In genomic region chr4:155223594-155224528, GRCm38 (mm10) we compare ENCODE assay signal across 9 mouse cellular contexts. TPM values are rescaled to one million over a fixed set of nuclear protein-coding genes. Genes with fewer than 3 reads are reported as not detected.
DNase-seq lines count a peak whose midpoint lies in the region; ATAC-seq and TF ChIP-seq lines count a peak whose summit lies in the region.
"Had no signal": no experiment of that assay in that cellular context is flagged by ENCODE, and none has a peak within 500 bp of the region (broad histone marks: within the 10 kb centered on the region; RNA-seq: fewer than 3 reads in every experiment).

No protein-coding gene starts in this region.

- H3K9me3 ChIP-seq in heart, embryonic 13.5 days = no peaks in the 10 kb centered on the region
- no peaks in the 10 kb centered on the region for H3K9me3 ChIP-seq in ES-E14 (ENCODE audit: control insufficient read depth, insufficient read depth, low read depth, low read length)
- H3K9me3 ChIP-seq in heart, embryonic 16.5 days (replicated peaks; ENCODE audit: control insufficient read depth, low read length) = no peaks in the 10 kb centered on the region
- H3K9me3 ChIP-seq in midbrain, embryonic 10.5 days (replicated peaks) = no peaks in the 10 kb centered on the region

- peak overlapping the region; percentile 96 for H3K27ac ChIP-seq in heart, embryonic 13.5 days (replicated peaks)
- H3K27ac ChIP-seq in ES-E14 (ENCODE audit: insufficient read depth, low read depth, low read length, poor library complexity, severe bottlenecking) = no peak overlapping the region
- H3K27ac ChIP-seq in heart, embryonic 16.5 days (ENCODE audit: low read length) = peak overlapping the region; percentile 94
- H3K27ac ChIP-seq in midbrain, embryonic 10.5 days (replicated peaks) = peak overlapping the region; percentile 97

- H3K9ac ChIP-seq in heart, embryonic 13.5 days = peak overlapping the region; percentile 88
- peak overlapping the region; percentile 72 for H3K9ac ChIP-seq in ES-E14 (ENCODE audit: insufficient read depth, low read depth, low read length, poor library complexity, severe bottlenecking)
- peak overlapping the region; percentile 87 for H3K9ac ChIP-seq in heart, embryonic 16.5 days (ENCODE audit: low read length)

- 31% methylated on average over 20 of the region's 20 CpGs for WGBS in heart, embryonic 13.5 days
- 33% methylated on average over 20 of the region's 20 CpGs for WGBS in heart, embryonic 16.5 days
- 34% methylated on average over 20 of the region's 20 CpGs for WGBS in midbrain, embryonic 10.5 days

- no peak for DNase-seq in heart, adult 9 months (ENCODE audit: low spot score in 2 of 2)
- no peak for DNase-seq in ES-E14 (ENCODE audit: low read depth, low spot score)
- no peak for DNase-seq in midbrain, embryonic 10.5 days (ENCODE audit: low spot score)
- DNase-seq in urinary bladder, postnatal 10 days (ENCODE audit: low spot score) = no peak
- DNase-seq in thymus, postnatal 4 days = no peak
- no peak for DNase-seq in B cell, adult 2 months

- H3K36me3 ChIP-seq in heart, embryonic 13.5 days = 0 out of 2 replicates have a peak, but pooled peaks cover 2% of the 10 kb centered on the region
- peaks cover 9% of the 10 kb centered on the region; the same call in 1 of the 2 replicates for H3K36me3 ChIP-seq in ES-E14 (ENCODE audit: control insufficient read depth, insufficient read depth, low read length, poor library complexity, severe bottlenecking)
- no peaks in the 10 kb centered on the region for H3K36me3 ChIP-seq in heart, embryonic 16.5 days (ENCODE audit: control insufficient read depth, insufficient read depth)
- H3K36me3 ChIP-seq in midbrain, embryonic 10.5 days = peaks cover 9% of the 10 kb centered on the region; the same call in 1 of the 2 replicates

- H3K4me1 ChIP-seq in heart, embryonic 13.5 days = peaks cover 30% of the 10 kb centered on the region
- H3K4me1 ChIP-seq in ES-E14 (ENCODE audit: control insufficient read depth in 2 of 2, insufficient read depth in 2 of 2, low read length in 2 of 2, poor library complexity in 1 of 2) = peaks cover 11 to 18% of the 10 kb centered on the region in 2 experiments; a peak in 3 of 4 replicates
- peaks cover 20% of the 10 kb centered on the region for H3K4me1 ChIP-seq in heart, embryonic 16.5 days (ENCODE audit: control insufficient read depth, insufficient read depth, low read length)
- peaks cover 45% of the 10 kb centered on the region for H3K4me1 ChIP-seq in midbrain, embryonic 10.5 days

- in situ Hi-C loops in ES-E14 (cut with MboI; ENCODE audit: low sequenced_read_pairs in 2 of 2, unreplicated experiment in 2 of 2) = no loop called here

- H3K27me3 ChIP-seq in heart, embryonic 13.5 days (replicated peaks) = no peaks in the 10 kb centered on the region
- H3K27me3 ChIP-seq in heart, embryonic 16.5 days (ENCODE audit: control insufficient read depth, insufficient read depth, low read length) = no peaks in the 10 kb centered on the region
- no peaks in the 10 kb centered on the region for H3K27me3 ChIP-seq in midbrain, embryonic 10.5 days (ENCODE audit: low read depth, poor library complexity, severe bottlenecking)
- H3K27me3 ChIP-seq: Patski had no signal

- H3K4me3 ChIP-seq in heart, embryonic 13.5 days = peak overlapping the region; percentile 95
- peak overlapping the region; percentile 53 to 75 for H3K4me3 ChIP-seq in ES-E14 (ENCODE audit: insufficient read depth in 1 of 2, low read depth in 1 of 2, low read length in 2 of 2, poor library complexity in 1 of 2, severe bottlenecking in 1 of 2)
- H3K4me3 ChIP-seq in heart, embryonic 16.5 days (ENCODE audit: low read length) = peak overlapping the region; percentile 90
- H3K4me3 ChIP-seq in midbrain, embryonic 10.5 days = peak overlapping the region; percentile 98

- peak overlapping the region; percentile 77 for H3K4me2 ChIP-seq in heart, embryonic 13.5 days
- peak overlapping the region; percentile 81 for H3K4me2 ChIP-seq in heart, embryonic 16.5 days (ENCODE audit: low read depth, low read length)

- ATAC-seq in heart, embryonic 13.5 days (ENCODE audit: extremely low read depth, insufficient number of reproducible peaks, low FRiP score, low TSS enrichment) = no peak
- ATAC-seq in heart, embryonic 16.5 days (replicated peaks; ENCODE audit: extremely low read depth, insufficient read depth, low FRiP score) = no peak

TF ChIP-seq in ES-E14, 5 proteins besides CTCF, POLR2A, EP300 and RAD21:
- no peak for TF ChIP-seq CHD2 (IDR thresholded peaks at IDR 0.05; ENCODE audit: low read depth, low read length)

RNA-seq across cellular contexts. Expression of gene Ski, which starts 1.5 kb away (rescaled TPM):
- polyA plus RNA-seq in heart, embryonic 13.5 days (2015; fragmentation: Nextera tagmentation; extraction: Ambion mirVana) = 10.1 and 10.2 TPM in 2 replicates
- 30.2 and 38.0 TPM in 2 replicates for total RNA-seq in ES-E14 (2012; rRNA removed)
- 12.1 and 12.3 TPM in 2 replicates for polyA plus RNA-seq in heart, embryonic 16.5 days (2015; fragmentation: Nextera tagmentation; extraction: Ambion mirVana)
- polyA plus RNA-seq in midbrain, embryonic 10.5 days (2016; fragmentation: Nextera tagmentation; extraction: Ambion mirVana) = 8.9 and 10.1 TPM in 2 replicates

RNA-seq across cellular contexts. Expression of gene Faap20, which starts 25.7 kb away (rescaled TPM):
- 63.2 and 71.1 TPM in 2 replicates for polyA plus RNA-seq in heart, embryonic 13.5 days (2015; fragmentation: Nextera tagmentation; extraction: Ambion mirVana)
- 16.4 and 17.8 TPM in 2 replicates for total RNA-seq in ES-E14 (2012; rRNA removed)
- polyA plus RNA-seq in heart, embryonic 16.5 days (2015; fragmentation: Nextera tagmentation; extraction: Ambion mirVana) = 68.4 and 73.8 TPM in 2 replicates
- 118 and 120 TPM in 2 replicates for polyA plus RNA-seq in midbrain, embryonic 10.5 days (2016; fragmentation: Nextera tagmentation; extraction: Ambion mirVana)
